In genomic region chr9:61871839-61872238, GRCm38 (mm10) we compare ENCODE assay signal across 18 mouse cellular contexts. TPM values are rescaled to one million over a fixed set of nuclear protein-coding genes. Genes with fewer than 3 reads are reported as not detected.
A peak's percentile ranks its signal among the peaks of the same experiment; 100 is the strongest.
DNase-seq lines count a peak whose midpoint lies in the region; ATAC-seq and TF ChIP-seq lines count a peak whose summit lies in the region.
"Had no signal": no experiment of that assay in that cellular context is flagged by ENCODE, and none has a peak within 500 bp of the region (broad histone marks: within the 10 kb centered on the region; RNA-seq: fewer than 3 reads in every experiment).

No protein-coding gene starts in this region.

- peak overlapping the region; percentile 80 for H3K27ac ChIP-seq in neural tube, embryonic 11.5 days (ENCODE audit: low read depth, low read length)
- H3K27ac ChIP-seq in forebrain, postnatal 0 days (ENCODE audit: low read depth, low read length) = peak overlapping the region; percentile 67; the same call in 1 of the 2 replicates
- peak overlapping the region; percentile 41; the same call in 1 of the 2 replicates for H3K27ac ChIP-seq in limb, embryonic 12.5 days
- H3K27ac ChIP-seq: heart, embryonic 10.5 days had no signal

- H3K4me1 ChIP-seq in neural tube, embryonic 11.5 days (ENCODE audit: control insufficient read depth, insufficient read depth, low read length) = peaks cover 32% of the 10 kb centered on the region
- H3K4me1 ChIP-seq in forebrain, postnatal 0 days (ENCODE audit: insufficient read depth) = peaks cover 34% of the 10 kb centered on the region
- H3K4me1 ChIP-seq in limb, embryonic 12.5 days (replicated peaks) = peaks cover 48% of the 10 kb centered on the region

- peak; percentile 58 for ATAC-seq in neural tube, embryonic 11.5 days (ENCODE audit: insufficient read depth, low FRiP score, low TSS enrichment)
- peak; percentile 3; the same call in 1 of the 2 replicates for ATAC-seq in forebrain, postnatal 0 days
- ATAC-seq in limb, embryonic 12.5 days (ENCODE audit: insufficient number of reproducible peaks, insufficient read depth, low FRiP score, low TSS enrichment, low read depth) = no peak

- no peak overlapping the region for H3K4me2 ChIP-seq in neural tube, embryonic 11.5 days (ENCODE audit: low read depth)
- no peak overlapping the region for H3K4me2 ChIP-seq in forebrain, postnatal 0 days (ENCODE audit: low read depth)
- no peak overlapping the region for H3K4me2 ChIP-seq in limb, embryonic 12.5 days

- 48% methylated on average over 6 of the region's 6 CpGs for WGBS in neural tube, embryonic 11.5 days
- 11% methylated on average over 6 of the region's 6 CpGs for WGBS in forebrain, postnatal 0 days
- 79% methylated on average over 6 of the region's 6 CpGs for WGBS in limb, embryonic 12.5 days

- H3K9me3 ChIP-seq in neural tube, embryonic 11.5 days (ENCODE audit: control insufficient read depth, low read length) = no peaks in the 10 kb centered on the region
- H3K9me3 ChIP-seq in forebrain, postnatal 0 days (ENCODE audit: low read length) = no peaks in the 10 kb centered on the region
- H3K9me3 ChIP-seq in limb, embryonic 12.5 days = no peaks in the 10 kb centered on the region

- H3K36me3 ChIP-seq in neural tube, embryonic 11.5 days (ENCODE audit: control insufficient read depth, insufficient read depth, low read length) = no peaks in the 10 kb centered on the region
- no peaks in the 10 kb centered on the region for H3K36me3 ChIP-seq in forebrain, postnatal 0 days (ENCODE audit: insufficient read depth)
- H3K36me3 ChIP-seq in limb, embryonic 12.5 days = no peaks in the 10 kb centered on the region
- H3K36me3 ChIP-seq: heart, embryonic 10.5 days had no signal

- no peak for TF ChIP-seq CTCF in forebrain, postnatal 0 days (IDR thresholded peaks at IDR 0.05; ENCODE audit: low read depth)

- no peaks in the 10 kb centered on the region for H3K27me3 ChIP-seq in neural tube, embryonic 11.5 days (ENCODE audit: control insufficient read depth, insufficient read depth, low read length)
- no peaks in the 10 kb centered on the region for H3K27me3 ChIP-seq in forebrain, postnatal 0 days (ENCODE audit: insufficient read depth, low read length)
- peaks cover 8% of the 10 kb centered on the region; the same call in 1 of the 2 replicates for H3K27me3 ChIP-seq in limb, embryonic 12.5 days

- DNase-seq in neural tube, embryonic 11.5 days (ENCODE audit: low spot score) = no peak
- DNase-seq in neural tube, embryonic 10.5 days (ENCODE audit: extremely low spot score, low spot score) = no peak
- DNase-seq in forebrain, postnatal 0 days = no peak
- no peak for DNase-seq in cerebellum, postnatal 14 days
- DNase-seq in right cerebral cortex, postnatal 14 days = no peak
- DNase-seq in cerebellum, adult 11 months = no peak
- DNase-seq: adrenal gland, postnatal 36 days; B cell, adult 2 months; cerebellum, adult 9-11 months; gastrocnemius, postnatal 36 days; heart, postnatal 10 days; kidney, adult 9 months; kidney, postnatal 4 days; lung, adult 18-20 months; lung, postnatal 4 days; thymus, adult 18-20 months had no signal

- H3K4me3 ChIP-seq in neural tube, embryonic 11.5 days (ENCODE audit: low read depth, low read length) = no peak overlapping the region
- H3K4me3 ChIP-seq in forebrain, postnatal 0 days (ENCODE audit: low read depth, low read length) = no peak overlapping the region
- no peak overlapping the region for H3K4me3 ChIP-seq in limb, embryonic 12.5 days (replicated peaks)
- H3K4me3 ChIP-seq: heart, embryonic 10.5 days had no signal

- H3K9ac ChIP-seq in neural tube, embryonic 11.5 days (ENCODE audit: low read length) = no peak overlapping the region
- H3K9ac ChIP-seq in forebrain, postnatal 0 days = no peak overlapping the region
- no peak overlapping the region for H3K9ac ChIP-seq in limb, embryonic 12.5 days (replicated peaks)

RNA-seq across cellular contexts. Expression of gene Rplp1, which starts 42.5 kb away (rescaled TPM):
- 1,074 and 1,150 TPM in 2 replicates for polyA plus RNA-seq in neural tube, embryonic 11.5 days (2014; fragmentation: Nextera tagmentation; extraction: Ambion mirVana)
- total RNA-seq in forebrain, postnatal 0 days (2014; rRNA removed) = 3,281 and 3,879 TPM in 2 replicates
- polyA plus RNA-seq in forebrain, postnatal 0 days (2015; fragmentation: Nextera tagmentation; extraction: Ambion mirVana) = 995 and 1,414 TPM in 2 replicates
- polyA plus RNA-seq in limb, embryonic 12.5 days (2016; fragmentation: Nextera tagmentation; extraction: Ambion mirVana) = 1,045 and 1,109 TPM in 2 replicates
